Mouse (Mus musculus) embryonic facial prominence, embryonic 11.5 days (tissue): ENCODE data around the gene Olfr963. TPM values are rescaled to one million over a fixed set of nuclear protein-coding genes. Genes with fewer than 3 reads are reported as not detected.
"Not testable (repeated sequence)": the region's sequence is repeated elsewhere in the genome, so short reads cannot be mapped to it uniquely, and the experiment has no call there.

Experiments used
- ATAC-seq: fragments of 200-750 bp; cut with Nextera tagmentation; replicated peaks from 2 replicates; pipeline ENCODE4 v1.8.0; 2017; ENCODE audit warnings: low read depth; ENCODE audit not compliant: insufficient number of reproducible peaks, low FRiP score, low TSS enrichment
- DNase-seq: peaks from one replicate; pipeline ENCODE4 v3.0.0-alpha.2; 2015; ENCODE audit warnings: low spot score
- H3K27ac ChIP-seq: fragments of 300-500 bp; sonication (generic); replicated peaks from 2 replicates; pipeline ENCODE4 v1.5.1; 2014; ENCODE audit warnings: mild to moderate bottlenecking, low read depth, low read length, control low read depth
- H3K27me3 ChIP-seq: fragments of 300-500 bp; sonication (generic); 2 replicates; pipeline ENCODE4 v1.6.1; 2014; ENCODE audit warnings: mild to moderate bottlenecking, low read length, moderate library complexity, mixed read lengths; ENCODE audit not compliant: control insufficient read depth, insufficient read depth
- H3K36me3 ChIP-seq: fragments of 300-500 bp; sonication (generic); replicated peaks from 2 replicates; pipeline ENCODE4 v1.6.1; 2014; ENCODE audit warnings: low read depth, mild to moderate bottlenecking, low read length, moderate library complexity, mixed read lengths; ENCODE audit not compliant: control insufficient read depth, insufficient read depth
- H3K4me1 ChIP-seq: fragments of 300-500 bp; sonication (generic); 2 replicates; pipeline ENCODE4 v1.6.1; 2014; ENCODE audit warnings: low read length, mixed read lengths; ENCODE audit not compliant: control insufficient read depth, insufficient read depth
- H3K4me2 ChIP-seq: fragments of 300-500 bp; sonication (generic); 2 replicates; pipeline ENCODE4 v1.6.1; 2014; ENCODE audit warnings: low read depth, mild to moderate bottlenecking, control low read depth, low read length, moderate library complexity
- H3K4me3 ChIP-seq: fragments of 300-500 bp; sonication (generic); 2 replicates; pipeline ENCODE4 v1.5.1; 2014; ENCODE audit warnings: low read depth, low read length, control low read depth
- H3K9ac ChIP-seq: fragments of 300-500 bp; sonication (generic); replicated peaks from 2 replicates; pipeline ENCODE4 v1.6.1; 2014; ENCODE audit warnings: mild to moderate bottlenecking, control low read depth, low read length
- H3K9me3 ChIP-seq: fragments of 300-500 bp; sonication (generic); replicated peaks from 2 replicates; pipeline ENCODE4 v1.6.1; 2016; ENCODE audit warnings: mild to moderate bottlenecking, low read length, inconsistent platforms, mixed read lengths; ENCODE audit not compliant: control insufficient read depth
- WGBS: fragments of 180-500 bp; shearing (Covaris S2); extraction: QIAGEN DNeasy Blood & Tissue Kit; methylation state at CpG from one replicate; pipeline ENCODE4 v1.1.7; 2014; 5-methylcytosine and 5-hydroxymethylcytosine counted together
- polyA plus RNA-seq: library from polyadenylated mRNA; unstranded; fragments of >200 nt; fragmentation: Nextera tagmentation; extraction: Ambion mirVana; gene quantifications from 2 replicates; pipeline ENCODE4 v1.2.1, GENCODE M21; 2014

Olfr963 gene
- polyA plus RNA-seq, 1 experiment from 2014 or later: not detected

GRCm38 (mm10) chr9:39654756-39655396 is 12.1 kb upstream of the Olfr963 start:
- WGBS: 77% methylated on average over 6 of the region's 6 CpGs

GRCm38 (mm10) chr9:39669723-39670122 is 2.7 kb downstream of the Olfr963 start:
- DNase-seq: no peak
- Histone ChIP-seq H3K36me3 (no peaks in the 10 kb centered on the region), H3K27ac (no peak overlapping the region), H3K4me2 (no peak overlapping the region), H3K4me1 (no peaks in the 10 kb centered on the region), H3K9me3 (no peaks in the 10 kb centered on the region), H3K9ac (no peak overlapping the region), H3K4me3 (no peak overlapping the region), H3K27me3 (no peaks in the 10 kb centered on the region)
- whole genome bisulfite sequencing: 81% methylated on average over 2 of the region's 2 CpGs
- ATAC-seq: no peak

More at GRCm38 (mm10) chr9:39654756-39655396, 12.1 kb upstream of the Olfr963 start:
- Histone ChIP-seq H3K4me2 (no peak overlapping the region), H3K36me3 (no peaks in the 10 kb centered on the region), H3K9me3 (no peaks in the 10 kb centered on the region), H3K27ac (no peak overlapping the region), H3K27me3 (no peaks in the 10 kb centered on the region), H3K4me3 (no peak overlapping the region), H3K9ac (no peak overlapping the region), H3K4me1 (no peaks in the 10 kb centered on the region)
- DNase-seq (no peak), ATAC-seq (no peak)

GRCm38 (mm10) chr9:39674820-39675219 is 7.8 kb downstream of the Olfr963 start:
- DNase-seq: no peak
- WGBS: 87% methylated on average over 2 of the region's 2 CpGs
- Histone ChIP-seq H3K36me3 (no peaks in the 10 kb centered on the region), H3K27ac (no peak overlapping the region), H3K27me3 (no peaks in the 10 kb centered on the region), H3K9ac (no peak overlapping the region), H3K4me2 (no peak overlapping the region), H3K9me3 (no peaks in the 10 kb centered on the region), H3K4me3 (no peak overlapping the region), H3K4me1 (no peaks in the 10 kb centered on the region)
- ATAC-seq: no peak

GRCm38 (mm10) chr9:39678557-39678956 is 11.6 kb downstream of the Olfr963 start:
- no peak overlapping the region for H3K4me3 ChIP-seq
- H3K36me3 ChIP-seq: no peaks in the 10 kb centered on the region
- H3K4me2 ChIP-seq: no peak overlapping the region
- H3K9ac ChIP-seq: no peak overlapping the region
- H3K27me3 ChIP-seq: no peaks in the 10 kb centered on the region
- no peak for ATAC-seq
- DNase-seq: no peak
- WGBS: 93% methylated on average over 2 of the region's 2 CpGs
- no peaks in the 10 kb centered on the region for H3K9me3 ChIP-seq
- H3K27ac ChIP-seq: no peak overlapping the region
- no peaks in the 10 kb centered on the region for H3K4me1 ChIP-seq

- H3K4me2 ChIP-seq: no peak overlapping the region
- no peak overlapping the region for H3K9ac ChIP-seq
- no peaks in the 10 kb centered on the region for H3K4me1 ChIP-seq
- H3K27me3 ChIP-seq: no peaks in the 10 kb centered on the region
- ATAC-seq: no peak
- no peak for DNase-seq
- no peaks in the 10 kb centered on the region for H3K9me3 ChIP-seq
- H3K36me3 ChIP-seq: no peaks in the 10 kb centered on the region
- H3K27ac ChIP-seq: no peak overlapping the region
- no peak overlapping the region for H3K4me3 ChIP-seq
- WGBS: 68% methylated on average over 2 of the region's 2 CpGs
Measured at GRCm38 (mm10) chr9:39679280-39679679, 12.3 kb downstream of the Olfr963 start.

- not testable (repeated sequence) for H3K27ac ChIP-seq, H3K4me1 ChIP-seq, H3K9me3 ChIP-seq, DNase-seq, H3K4me2 ChIP-seq, H3K9ac ChIP-seq, ATAC-seq, H3K36me3 ChIP-seq, H3K27me3 ChIP-seq, H3K4me3 ChIP-seq
- 86% methylated on average over 7 of the region's 8 CpGs for WGBS
Measured at GRCm38 (mm10) chr9:39701123-39701522, 34.1 kb downstream of the Olfr963 start.

GRCm38 (mm10) chr9:39707017-39707416 is 40.0 kb downstream of the Olfr963 start, which contains the start of gene Olfr149:
Gene Olfr149 (minus strand): TSS chr9:39707117.
- no peak for ATAC-seq
- H3K4me1 ChIP-seq: no peaks in the 10 kb centered on the region
- no peak within 1 kb of the TSS for H3K4me3 ChIP-seq
- H3K27ac ChIP-seq: no peak within 1 kb of the TSS
- H3K9me3 ChIP-seq: no peaks in the 10 kb centered on the region
- no peaks in the 10 kb centered on the region for H3K36me3 ChIP-seq
- H3K9ac ChIP-seq: no peak within 1 kb of the TSS
- peak; percentile 1 for DNase-seq
- H3K27me3 ChIP-seq: no peaks in the 10 kb centered on the region
- no peak within 1 kb of the TSS for H3K4me2 ChIP-seq

GRCm38 (mm10) chr9:39708958-39709357 is 42.0 kb downstream of the Olfr963 start:
- H3K27me3 ChIP-seq: no peaks in the 10 kb centered on the region
- 78% methylated on average over 3 of the region's 3 CpGs for WGBS
- no peaks in the 10 kb centered on the region for H3K36me3 ChIP-seq
- ATAC-seq (no peak), DNase-seq (no peak)
- no peak overlapping the region for H3K27ac ChIP-seq
- H3K4me1 ChIP-seq: no peaks in the 10 kb centered on the region
- no peak overlapping the region for H3K4me3 ChIP-seq
- no peaks in the 10 kb centered on the region for H3K9me3 ChIP-seq
- no peak overlapping the region for H3K9ac ChIP-seq
- H3K4me2 ChIP-seq: no peak overlapping the region
